Mouse (Mus musculus) frontal cortex, postnatal 36 days (tissue): ENCODE results near the gene Hmgb2.
"Not testable (repeated sequence)": the region's sequence is repeated elsewhere in the genome, so short reads cannot be mapped to it uniquely, and the experiment has no call there.

ENCODE experiments used
- DNase-seq, 2 experiments: peaks; one replicate each; pipeline ENCODE4 v3.0.0; 2022; ENCODE audit warnings: low spot score in 2 of 2

Hmgb2 gene

DNA sequence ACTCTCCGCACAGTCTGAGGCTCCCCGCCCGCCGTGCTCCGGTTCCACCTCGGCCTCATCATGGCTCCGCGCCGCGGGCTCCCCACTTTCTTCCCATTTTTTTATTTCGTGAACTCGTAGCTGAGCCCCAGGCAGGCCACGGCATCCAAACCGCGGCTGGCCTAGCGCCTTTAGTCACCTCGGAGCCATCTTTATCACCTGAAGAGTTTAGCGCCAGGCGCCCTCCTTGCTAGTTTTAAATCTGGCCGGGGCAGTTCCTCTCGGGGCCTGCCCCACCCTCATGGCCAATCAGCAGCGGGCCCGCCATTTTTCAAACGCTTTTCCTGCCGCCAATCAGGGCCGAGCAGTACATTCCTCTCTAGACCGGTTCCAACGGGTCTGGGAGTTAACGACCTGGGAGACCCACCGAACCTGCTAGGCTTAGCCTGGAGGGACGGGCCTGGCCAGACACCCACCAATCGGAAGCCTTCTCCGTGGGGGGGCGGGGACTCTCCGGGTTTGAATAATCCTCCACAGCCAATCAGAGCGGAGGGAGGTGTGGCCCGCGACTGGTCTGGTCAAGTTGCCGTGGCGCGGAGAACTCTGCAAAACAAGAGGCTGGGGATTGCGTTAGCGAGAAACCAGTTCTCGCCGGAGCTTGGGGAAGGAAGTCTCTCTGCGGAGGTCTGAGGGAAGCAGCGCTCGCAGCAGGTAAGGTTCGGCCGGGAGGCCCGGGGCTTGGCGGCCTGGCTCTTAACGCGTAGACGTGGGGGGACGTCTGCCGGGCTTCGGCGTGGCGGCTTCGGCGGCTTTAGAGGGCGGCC is at the start of gene Hmgb2:
TSS of gene Hmgb2 (plus strand) at position 592 of the 803 bp plus-strand sequence.
- DNase-seq: peak; percentile 99

DNA sequence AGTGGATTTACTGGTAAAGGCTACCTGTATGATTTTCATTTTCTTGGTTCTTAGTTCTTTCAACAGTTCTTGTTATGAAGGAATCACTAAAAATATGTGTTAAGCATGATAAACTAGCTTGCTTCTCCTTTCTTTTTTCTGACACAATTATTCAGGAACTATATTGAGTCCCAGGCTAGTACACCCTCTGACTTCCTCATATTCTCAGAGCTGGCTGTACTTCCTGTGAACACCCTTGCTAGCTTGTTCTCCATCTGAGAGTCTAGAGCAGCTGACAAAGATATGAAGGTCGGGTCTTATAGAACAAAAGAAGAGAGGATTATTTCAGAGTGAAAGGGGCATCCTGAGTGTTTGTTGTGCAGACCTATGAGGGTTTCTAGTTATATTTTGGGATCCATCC is 48.9 kb upstream of the Hmgb2 start:
- no peak for DNase-seq

DNA sequence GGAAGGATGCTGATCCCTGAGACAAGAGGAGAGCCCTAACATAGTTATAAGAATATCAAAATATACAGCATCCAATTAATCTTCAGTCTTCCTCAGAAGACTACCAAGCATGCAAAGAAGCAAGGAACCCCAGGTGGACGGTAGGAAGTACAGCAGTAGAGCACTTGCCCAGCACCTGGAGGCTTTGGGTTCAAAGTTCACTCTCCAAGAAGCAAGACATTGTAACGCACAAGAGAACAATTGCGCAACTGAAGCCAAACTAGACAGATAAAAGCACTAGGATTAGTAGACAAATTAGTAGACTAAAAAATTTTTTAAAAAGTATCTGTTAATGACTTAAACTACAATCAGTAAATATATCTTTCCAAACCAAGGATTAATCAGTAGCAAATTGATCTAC is 48.0 kb upstream of the Hmgb2 start:
- DNase-seq: no peak

DNA sequence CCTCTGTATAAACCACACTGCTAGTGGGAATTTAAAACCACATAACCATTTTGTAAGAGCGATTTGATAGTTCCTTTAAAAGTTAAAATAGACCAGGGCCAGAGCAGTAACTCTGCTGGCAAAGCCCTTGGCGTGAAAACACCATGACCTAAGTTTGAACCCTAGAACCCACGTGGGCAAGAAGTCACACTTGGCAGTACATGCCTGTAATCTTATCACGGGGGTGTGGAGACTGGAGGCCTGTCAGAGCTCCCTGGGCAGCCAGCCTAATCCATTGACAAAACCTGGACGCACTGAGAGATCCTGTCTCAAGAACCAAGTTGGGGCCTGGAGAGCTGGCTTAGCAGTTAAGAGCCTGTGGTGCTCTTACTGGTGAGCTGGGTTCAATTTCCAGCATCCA is 43.1 kb upstream of the Hmgb2 start:
- DNase-seq: no peak

DNA sequence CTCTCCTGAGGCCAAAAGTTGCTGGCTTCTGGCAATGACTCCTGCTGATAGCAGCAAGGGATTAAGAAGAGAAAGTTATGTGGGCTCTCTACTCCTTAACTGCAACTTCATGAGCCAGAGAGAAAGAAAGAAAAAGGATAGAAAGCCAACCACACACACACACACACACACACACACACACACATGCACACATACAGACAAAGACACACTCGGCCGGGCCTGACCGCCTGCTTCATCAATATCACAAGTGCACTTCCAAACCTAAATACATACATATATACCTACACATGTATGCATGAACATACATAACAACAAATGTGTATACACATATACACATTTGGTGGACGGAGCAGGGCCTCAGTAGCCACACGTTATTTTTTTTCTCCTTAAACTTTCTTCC is 40.8 kb upstream of the Hmgb2 start:
- no peak for DNase-seq

DNA sequence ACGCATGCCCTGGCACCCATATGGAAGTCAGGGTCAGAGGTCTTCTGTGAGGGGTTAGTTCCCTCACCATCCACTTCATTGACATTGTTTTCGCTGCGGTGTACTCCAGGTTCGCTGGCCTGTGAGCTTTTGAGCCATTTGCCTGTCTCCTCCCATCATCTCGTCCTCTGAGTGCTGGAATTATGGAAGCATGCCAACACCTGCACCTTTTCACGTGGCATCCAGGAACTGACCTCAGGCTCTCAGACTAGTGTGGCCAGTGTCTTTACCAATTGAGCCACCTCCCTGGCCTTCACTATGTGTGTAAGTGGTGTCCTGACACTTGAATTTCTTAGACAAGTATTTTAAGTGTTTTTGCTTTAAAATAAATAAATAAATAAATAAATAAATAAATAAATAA is 38.0 kb upstream of the Hmgb2 start:
- no peak for DNase-seq

DNA sequence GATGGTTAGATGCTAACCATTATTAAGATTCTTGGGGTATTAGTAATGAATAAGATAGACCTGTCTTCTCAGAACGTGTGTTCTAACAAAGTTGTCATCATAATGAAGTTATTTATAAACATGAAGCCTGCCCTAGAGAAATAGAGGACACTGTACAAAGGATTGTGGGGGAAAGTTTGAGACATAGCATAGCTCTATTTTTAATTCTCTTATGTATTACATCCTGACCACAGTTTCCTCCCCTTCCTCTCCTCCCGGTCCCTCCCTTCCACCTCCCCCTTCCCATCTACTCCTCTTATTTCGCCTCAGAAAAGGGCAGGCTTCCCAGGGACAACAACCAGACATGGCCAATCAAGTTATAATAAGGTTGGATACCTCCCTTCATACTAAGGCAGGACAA is 33.3 kb upstream of the Hmgb2 start:
- no peak for DNase-seq

DNA sequence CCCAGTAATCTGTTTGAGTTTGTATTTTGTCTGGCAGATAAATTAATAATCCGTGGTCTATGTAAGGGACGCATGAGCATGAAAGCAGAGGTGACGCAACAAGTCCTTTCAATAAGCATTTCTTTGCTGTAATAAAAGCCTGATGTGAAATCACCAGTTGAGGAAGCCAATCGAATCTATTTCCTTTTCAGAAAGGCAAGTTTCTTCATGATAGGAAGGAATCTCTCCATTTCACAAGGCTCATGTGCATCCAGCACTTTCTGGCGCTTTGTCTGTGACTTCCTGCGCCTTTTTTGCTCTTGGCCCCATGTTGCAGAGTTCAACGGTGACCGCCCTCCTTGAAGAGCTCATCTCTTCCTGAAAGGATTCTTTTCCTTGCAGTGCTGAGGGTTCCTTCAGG is 32.0 kb upstream of the Hmgb2 start:
- no peak for DNase-seq

DNA sequence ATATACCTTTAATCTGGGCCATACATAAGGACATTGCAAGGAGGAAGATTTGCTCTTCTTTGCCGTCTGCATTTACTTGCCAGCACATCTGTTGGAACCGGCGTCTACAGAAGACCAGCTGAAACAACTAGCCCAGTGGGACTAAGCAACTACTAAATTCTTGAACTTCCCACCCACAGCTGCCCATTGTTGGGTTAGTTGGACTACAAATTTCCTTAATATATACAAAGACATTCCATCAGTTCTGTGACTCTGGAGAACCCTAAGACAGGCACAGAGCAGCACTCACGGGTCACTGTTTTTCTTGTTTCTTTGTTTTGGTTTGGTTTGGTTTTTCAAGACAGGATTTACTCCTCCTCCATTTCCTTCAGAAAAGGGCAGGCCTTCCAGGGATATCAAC is 31.1 kb upstream of the Hmgb2 start:
- DNase-seq: no peak

DNA sequence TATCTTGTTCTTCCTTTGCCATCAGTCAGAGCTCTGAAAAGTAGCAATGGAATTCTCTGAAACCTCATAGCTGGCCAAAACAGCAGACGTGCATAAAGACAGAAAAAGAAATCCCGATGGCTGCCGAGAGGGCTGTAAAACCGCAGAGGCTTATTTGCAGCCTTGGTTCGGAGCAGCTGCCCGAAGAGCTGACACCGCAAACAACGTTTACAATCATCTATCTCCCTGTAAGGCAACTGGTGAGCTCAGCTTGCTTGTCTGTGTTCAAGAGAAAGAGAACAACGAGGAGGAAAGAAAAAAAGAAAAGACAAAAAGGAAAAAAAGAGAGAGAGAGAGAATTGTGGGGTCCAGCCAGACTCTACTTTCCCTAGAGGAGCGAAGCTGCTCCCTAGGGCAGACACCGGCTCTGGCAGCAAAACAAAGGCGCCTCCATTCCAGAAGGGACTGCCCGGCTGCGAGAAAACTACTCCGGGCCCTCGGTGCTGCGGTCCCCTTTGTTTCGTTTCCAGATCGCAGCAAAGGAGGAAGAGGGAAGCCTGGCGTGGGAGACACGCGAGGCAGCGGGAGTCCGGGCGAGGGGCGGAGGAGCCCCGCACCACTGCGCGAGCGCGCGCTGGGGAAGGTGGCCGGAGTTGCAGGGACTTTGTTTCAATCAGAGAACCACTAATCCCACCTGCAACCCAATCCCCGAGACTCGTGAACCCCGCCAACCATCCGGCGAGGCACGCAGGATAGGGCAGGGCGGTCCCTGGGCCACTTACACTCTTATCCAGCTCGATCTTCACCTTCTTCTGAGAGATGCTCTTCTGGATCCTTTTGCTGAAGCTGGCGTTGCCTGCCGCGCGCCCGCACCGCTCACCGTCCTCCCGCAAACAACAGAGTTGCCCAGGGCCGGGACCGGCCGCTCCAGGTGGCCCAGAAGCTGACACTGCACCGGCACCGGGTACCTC is 24.9 kb upstream of the Hmgb2 start:
- DNase-seq: peak; percentile 35 to 55

DNA sequence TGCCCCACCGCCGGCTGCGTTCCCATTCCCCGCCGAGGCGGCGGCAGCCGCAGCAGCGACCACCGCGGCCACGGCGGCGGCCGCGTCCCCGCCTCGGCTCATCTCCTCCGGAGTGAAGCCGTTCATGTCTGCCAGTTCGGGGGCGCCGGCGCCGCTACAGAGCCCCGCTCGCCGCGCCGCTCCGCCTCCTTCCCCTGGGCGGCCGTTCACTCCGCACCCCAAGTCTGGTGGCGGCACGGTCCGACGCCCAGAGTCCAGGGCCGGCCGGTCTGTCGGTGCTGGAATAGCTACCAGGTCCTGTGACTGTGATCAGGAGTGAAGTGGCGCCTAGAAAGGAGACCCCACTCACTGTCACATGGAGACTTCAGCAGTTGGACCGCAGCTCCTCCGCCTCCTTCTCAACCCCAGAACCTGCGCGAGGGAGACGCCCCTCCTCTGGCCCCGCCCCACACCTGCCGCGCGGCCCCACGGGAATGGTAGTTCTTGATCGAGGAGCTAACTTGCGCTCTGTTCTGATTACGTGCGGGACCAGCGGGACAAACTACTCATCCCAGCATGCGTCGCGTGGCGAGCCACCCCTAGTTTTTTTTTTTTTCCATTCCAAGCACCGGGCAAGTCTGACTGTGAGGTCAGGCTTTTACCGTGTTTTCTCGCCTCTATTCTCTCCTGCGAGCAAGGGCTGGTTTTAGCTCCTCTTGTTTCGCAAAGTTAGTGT is 24.1 kb upstream of the Hmgb2 start, which contains the start of gene Sap30:
TSS of gene Sap30 (minus strand) at position 420 of the 715 bp plus-strand sequence.
- DNase-seq: peak; percentile 97 to 99

DNA sequence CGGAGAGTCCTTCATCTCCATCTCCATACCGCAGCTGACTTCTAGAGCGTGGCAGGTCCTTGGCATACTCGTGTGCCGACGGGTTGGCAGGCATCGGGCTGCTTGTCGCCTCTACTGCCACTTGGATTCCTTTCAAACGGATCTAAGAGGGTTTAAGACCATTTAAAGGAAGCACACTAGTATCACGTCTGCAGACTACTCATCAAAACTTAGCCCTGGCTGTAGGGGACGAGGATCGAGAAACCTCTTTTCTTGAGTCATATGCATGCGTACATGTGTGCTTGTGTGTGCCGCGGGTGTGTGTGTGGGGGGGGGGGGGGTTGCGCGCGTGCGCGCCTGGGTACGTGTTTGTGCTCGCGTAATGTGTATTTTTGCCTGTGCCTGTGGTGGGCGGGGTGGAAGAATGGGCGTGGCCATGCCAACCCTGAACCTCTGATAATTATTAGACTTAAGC is 23.4 kb upstream of the Hmgb2 start:
- peak in 1 of 2 experiments; percentile 49 for DNase-seq

DNA sequence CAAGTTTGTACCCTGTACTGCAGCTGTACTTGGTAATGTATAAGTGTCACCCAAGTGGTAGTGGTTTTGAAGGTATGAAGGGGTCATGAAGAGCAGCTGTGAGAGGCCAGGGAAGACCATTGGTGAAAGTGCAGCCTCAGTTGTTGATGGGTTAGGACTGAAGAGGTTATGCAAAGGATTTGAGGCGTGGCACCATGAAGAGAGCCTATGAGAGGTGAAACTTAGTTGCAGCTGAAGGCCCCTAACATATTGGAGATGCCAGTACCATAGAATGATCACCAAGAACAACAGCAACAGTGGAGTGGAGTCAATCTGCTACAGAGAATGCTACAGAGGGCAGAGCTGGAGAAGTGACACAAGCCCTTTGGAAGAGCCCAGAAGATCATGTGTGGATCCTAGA is 22.3 kb upstream of the Hmgb2 start:
- no peak for DNase-seq

DNA sequence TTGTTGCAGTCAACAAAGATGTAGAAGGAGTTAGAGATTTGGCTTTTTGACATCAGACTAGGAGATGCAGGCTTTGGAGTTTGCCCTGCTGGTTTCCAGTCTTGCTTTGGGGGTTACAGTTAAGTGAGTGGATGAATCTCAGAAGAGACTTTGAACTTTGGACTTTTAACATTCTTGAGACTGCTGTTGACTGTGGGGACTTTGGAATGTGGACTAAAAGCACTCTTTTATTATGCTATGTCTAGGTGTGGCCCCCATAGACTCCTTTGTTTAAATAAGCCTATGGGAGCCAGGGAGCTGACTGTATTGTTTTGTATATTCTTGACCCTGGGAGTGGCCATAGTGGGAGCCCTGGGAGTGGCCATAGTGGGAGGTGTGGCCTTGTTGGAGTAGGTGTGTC is 21.8 kb upstream of the Hmgb2 start:
- DNase-seq: no peak

DNA sequence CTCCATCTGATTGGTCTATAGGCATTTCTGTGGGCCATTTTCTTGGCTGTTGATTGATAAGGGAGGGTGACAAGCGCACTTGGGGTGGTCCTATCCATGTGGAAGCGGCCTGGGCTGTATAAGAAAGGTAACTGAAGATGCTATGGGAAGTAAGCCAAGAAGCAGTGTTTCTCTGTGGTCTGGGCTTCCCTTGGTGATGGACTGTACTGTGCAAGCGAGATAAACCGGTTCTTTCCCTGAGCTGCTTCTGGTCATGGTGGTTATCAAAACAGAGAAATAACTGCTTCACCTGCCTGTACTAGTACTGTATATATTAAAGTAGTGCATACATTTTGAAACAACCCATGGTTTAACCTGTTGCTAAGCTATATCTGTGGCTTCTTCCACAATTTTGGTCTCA is 19.8 kb upstream of the Hmgb2 start:
- no peak for DNase-seq

DNA sequence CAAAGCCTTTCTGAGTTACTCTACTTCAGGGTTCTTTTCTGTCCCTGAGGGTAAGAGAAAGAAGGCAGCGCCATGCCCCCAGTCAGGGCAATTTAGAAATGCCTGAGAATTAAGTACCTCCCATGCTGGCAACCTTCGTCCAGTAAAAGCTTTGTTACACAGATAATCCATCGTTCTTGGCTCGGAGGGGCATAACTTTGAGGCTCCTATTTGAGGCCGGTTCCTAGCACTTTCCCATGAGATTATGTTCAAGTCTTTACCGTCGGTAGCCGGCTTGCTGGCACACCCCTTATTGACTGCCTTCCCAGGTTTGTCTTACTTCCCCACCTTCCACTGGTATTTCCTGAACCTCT is 13.2 kb upstream of the Hmgb2 start:
- no peak for DNase-seq

DNA sequence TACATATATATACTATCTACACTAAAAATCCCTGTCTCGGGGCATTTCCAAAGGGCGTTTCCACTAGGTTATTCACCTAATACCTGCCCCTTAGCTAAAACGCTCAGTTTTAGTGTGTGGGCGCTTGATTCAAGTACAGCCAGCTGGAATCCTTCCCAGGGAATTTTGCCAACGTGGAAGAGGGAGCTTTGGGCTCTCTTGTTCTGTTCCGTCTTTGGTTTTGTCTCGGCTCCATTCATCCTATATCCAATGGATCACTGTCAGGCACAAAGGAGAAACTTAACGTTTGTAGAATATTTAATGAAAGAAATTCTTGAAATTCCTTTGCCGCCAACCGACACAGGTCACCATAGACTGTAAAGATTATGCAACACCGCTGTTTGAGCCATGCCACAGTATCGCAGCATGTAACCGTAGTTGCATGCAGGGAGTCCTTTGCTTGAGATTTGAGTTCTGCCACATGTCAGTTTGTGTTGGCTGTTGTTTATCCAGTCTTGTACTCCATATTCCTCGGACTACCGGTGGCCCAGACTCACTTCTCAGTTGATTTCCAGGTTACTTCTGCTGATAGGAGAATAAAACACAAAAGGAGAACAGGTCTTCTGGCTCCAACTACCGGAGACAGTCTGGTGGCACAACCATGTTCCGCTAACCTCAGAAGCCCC is 12.7 kb upstream of the Hmgb2 start:
- DNase-seq: peak; percentile 17 to 27

DNA sequence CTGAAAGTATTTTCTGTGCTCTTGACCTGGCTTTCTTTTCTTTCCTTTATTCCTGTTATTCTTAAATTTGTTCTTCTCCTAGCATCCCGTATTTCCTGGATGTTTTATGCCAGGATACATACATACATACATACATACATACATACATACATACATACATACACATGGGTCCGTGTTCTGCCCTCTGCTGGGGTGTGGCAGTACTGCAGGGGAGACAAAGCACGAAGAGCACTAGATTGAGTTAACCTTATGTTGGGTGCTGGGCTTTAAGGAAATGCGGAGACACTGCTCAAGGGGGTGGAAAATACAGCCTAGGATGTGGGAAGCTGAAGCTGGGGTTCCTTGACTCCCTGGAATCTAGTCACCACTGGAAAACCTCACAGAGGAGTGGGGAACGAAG is 8.1 kb upstream of the Hmgb2 start:
- peak; percentile 55 to 60 for DNase-seq

DNA sequence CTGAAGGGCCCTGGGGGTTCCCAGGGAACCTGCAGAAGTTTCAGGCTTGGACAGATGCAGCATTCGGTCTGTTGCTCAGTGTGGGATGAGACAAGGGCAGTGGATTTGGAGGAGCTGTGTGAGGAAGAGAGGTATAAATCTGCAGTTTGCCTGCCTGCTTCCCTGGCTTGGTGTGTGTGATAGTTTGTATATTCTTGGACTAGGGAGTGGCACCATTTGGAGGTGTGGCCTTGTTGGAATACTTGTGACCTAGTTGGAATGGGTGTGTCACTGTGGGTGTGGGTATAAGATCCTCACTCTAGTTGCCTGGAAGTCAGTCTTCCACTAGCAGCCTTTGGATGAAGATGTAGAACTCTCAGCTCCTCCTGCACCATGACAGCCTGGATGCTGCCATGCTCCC is 6.2 kb upstream of the Hmgb2 start:
- not testable (repeated sequence) for DNase-seq

DNA sequence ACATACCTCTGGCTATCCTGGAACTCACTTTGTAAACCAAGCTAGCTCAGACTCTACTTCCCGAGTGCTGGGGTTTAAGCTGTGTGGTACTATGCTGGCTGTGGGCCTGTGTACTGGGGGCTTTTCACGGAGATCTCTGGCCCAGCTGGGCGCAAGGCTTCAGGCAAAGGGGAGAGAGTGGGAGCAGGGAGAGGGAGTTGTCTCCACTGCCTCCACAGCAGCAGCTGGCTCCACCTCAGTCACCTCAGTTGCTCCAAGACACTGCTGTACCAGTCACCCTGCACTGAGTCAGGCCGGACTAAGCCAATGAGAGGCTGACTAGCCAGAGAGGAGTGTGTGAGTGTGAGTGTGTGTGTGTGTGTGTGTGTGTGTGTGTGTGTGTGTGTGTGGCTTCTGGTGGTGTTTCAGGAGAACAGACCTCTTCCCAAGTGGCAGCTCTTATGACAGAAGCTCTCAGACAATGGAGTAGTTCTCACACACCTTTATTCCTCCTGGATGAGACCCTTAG is 4.1 kb upstream of the Hmgb2 start:
- DNase-seq: no peak

DNA sequence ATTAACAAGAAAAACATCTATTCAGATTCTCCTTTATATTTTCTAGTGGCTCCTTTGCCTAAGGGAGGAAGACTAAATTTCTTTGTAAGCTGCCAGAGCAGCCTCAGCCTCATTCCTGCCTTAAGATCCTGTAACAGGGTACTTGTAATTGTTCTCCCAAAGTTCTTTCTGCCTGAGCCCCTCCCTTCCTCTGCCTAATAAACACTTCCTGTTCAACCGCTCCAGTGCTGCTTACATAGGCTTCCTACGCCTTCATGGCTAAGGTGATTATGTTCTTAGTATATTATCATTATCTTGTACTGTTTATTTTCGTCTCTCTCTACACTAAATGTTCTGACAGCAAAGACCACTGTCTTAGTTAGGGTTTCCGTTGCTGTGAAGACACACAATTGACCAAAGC is 3.0 kb upstream of the Hmgb2 start:
- no peak for DNase-seq
